Mouse (Mus musculus) brain, embryonic 18.5 days (tissue): ENCODE measurements around the gene Elavl1.
A peak's percentile ranks its signal among the peaks of the same experiment; 100 is the strongest.

Experiments used
- DNase-seq: peaks from one replicate; pipeline ENCODE4 v3.0.0-alpha.2; 2012; ENCODE audit warnings: low read depth, low spot score

Gene Elavl1

DNA sequence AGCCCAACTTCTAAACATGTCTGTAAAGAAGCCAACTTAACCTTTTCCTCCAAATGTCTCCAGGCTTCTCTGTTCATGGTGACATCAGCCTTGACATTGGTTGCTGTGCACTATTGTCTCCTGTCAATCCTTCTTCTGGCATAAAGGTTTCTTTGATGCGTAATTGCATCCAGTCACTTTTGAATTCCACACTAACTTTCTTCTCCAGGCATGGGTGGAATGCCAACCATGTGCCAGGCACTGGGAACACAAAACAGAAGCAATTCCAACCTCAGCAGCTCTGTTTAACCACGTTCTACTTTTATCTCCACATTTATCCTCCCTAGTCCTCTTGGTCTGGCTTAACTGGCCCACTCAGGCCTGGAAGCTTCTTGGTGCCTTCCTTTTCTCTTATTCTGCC lies 4.2 kb downstream of the Elavl1 start:
- no peak for DNase-seq

DNA sequence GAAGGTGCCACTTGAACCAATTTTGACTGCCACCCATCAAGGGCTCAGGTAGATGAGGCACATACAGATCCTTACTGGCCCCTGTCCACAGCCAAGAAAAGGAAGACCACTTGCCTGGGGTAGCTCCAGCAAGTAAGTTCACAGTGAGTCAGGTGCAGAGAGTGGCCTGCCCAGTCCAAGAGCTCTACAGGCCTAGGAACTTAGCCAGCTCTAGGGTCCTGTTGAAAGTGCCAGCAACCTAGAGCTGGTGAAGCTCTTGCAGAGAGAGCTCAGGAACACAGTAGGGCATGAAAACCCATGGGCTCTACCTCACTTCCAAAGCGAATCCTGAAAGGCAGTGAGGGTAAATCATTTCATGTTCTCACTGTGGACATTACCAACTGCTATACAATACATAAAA lies 4.8 kb downstream of the Elavl1 start:
- no peak for DNase-seq

DNA sequence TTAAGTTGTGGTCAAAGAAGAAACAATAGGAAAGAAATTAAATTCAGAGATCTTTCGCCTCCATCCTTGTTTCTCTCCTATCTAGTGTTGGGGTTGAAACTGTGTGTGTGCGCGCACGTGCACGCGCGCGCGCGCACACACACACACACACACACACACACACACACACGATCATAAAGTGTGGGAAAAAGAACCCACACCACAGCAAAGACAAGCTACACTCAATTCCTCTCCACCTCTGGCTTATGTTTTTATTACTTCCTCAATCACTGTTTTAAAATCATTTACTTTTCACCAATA lies 5.7 kb downstream of the Elavl1 start:
- DNase-seq: no peak

DNA sequence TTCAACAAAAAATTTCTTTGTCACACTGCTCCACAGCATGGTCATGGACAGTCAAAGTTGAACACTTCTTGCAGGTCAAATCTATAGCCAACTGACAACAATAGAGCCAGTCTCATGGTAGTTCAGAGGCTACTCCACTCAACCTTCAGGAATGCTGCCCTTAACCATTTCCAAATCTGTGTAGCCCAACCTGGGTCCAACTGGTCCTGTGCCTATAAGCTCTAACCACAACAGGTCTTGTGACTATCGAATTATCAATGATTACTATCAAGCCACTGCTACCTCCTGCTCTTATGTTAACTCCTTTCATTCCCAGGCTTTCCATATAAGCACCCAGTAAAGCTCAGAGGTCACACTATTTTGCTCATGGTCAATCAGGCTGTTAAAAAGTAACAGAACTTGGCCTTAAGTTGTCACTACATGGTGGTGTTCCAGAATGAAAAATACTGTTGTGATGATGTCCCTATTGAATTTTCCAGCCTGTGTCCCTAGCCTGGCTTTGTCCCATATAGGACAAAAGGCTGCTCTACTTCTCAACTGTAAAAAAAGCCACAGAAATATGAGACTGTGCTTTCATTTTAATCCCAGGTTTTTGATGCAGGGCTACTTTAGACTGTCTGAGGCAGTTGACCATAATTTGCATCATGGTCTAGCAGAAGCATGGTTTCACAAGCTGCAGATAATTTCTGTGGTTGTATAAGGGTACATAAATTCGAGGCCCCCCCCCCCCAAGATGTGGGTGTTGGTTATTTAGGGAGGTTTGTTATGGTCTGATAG lies 6.2 kb downstream of the Elavl1 start:
- DNase-seq: no peak

DNA sequence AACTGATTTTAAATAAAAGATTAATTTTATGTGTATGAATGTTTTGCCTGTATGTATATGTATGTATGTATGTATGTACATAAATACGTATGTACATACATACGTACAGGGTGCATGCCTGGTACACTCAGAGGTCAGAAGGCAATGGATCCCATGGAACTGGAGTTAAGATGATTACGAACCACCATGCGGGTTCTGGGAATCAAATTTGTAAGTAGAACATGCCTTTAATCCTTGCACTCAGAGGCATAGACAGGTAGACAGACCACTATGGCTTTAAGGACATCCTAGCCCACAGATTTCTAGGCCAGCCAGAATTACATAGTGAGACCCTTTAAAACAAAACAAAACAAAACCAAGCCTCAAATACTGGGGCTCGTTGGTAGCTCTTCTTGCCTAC lies 7.1 kb downstream of the Elavl1 start:
- no peak for DNase-seq

DNA sequence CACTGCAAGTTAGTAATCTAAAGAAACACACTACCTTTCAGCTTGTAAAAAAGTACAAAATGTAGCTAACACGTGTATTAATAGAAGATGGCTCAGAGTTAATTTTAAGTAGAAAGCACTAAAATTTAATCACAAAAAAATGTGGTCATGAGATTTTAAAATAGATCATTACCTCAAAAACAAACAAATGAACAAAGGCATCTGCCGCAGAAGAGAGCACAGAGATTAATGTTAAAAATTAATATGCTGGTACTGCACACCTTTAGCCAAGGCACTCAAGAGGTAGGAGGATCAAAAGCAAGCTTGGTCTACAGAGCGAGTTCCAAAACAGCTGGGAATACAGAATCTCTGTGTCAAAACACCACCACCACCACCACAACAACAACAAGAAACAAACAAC lies 10.4 kb downstream of the Elavl1 start:
- no peak for DNase-seq

DNA sequence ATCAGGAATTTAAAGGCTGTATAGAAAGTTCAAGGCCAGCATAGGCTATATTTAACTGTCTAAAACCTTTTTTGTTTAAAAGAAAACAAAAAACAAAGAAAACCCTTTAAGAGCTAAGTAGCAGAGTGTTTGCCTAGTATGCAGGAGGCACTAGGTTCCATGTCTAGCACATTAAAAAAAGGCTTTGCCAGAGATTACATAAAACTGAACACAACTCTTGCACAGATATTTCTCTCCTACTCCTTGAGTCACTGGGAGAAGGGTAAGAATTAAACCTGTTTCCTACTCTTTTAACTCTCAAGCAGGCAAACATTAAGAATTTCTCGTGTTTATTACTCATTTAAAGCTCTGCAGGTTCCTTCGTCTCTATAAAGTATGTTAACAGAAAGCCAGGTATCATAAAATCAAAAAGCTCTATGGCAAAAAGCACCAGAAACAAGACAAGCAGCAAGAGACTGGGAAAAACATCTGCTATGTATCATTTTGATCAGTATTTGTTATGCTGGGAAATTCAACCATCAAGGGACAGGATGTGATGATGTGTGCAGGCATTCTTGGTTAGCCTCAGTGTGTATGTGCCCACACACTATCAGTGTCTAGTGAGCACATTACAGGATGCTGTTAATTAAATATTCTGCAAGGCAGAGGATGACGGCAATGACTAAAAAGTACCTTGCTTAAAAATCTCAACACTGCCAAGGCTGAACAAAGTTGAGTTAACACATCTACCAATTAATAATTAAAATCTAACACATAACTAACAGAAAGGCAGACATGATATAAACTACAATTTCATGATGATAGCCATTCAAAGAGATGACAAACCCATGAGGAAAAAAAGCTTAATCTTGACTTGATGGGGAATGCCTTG lies 11.7 kb downstream of the Elavl1 start:
- no peak for DNase-seq

DNA sequence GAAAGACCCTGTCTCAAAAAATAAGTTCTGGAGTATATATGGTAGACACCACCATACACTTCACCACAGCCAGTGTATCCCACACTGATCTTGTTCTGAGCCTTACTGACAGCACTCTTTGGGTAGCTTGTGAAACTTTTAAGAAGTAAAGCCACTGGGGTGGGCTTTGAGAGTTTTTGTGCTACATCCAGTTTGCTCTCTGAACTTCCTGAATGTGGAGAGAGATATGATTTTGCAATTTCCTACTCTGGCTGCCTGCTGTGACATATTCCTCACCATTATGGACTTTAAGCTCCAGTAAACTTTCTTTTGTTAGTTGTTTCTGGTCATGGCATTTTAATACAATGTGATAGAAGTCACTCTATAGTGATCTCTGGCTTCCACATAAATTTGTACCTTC lies 13.1 kb downstream of the Elavl1 start:
- DNase-seq: no peak

DNA sequence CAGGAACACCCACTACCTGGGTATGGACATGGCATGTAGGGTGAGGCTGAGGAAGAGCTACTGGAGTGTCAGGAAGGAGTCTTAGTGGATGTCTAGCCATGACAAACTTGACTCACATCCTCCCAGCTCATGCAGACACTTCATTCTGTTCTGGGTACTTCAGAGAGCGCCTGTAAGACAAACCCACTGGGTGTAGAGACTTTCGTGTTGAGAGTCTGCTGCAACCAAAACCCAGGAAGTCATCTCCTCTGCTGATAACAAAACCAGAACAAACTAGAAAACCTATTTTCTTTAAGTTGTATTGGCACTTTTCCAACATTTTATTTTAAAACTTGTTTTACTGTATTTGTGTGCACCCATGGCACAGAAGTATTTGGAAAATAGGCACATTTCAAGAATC lies 19.4 kb downstream of the Elavl1 start:
- no peak for DNase-seq

DNA sequence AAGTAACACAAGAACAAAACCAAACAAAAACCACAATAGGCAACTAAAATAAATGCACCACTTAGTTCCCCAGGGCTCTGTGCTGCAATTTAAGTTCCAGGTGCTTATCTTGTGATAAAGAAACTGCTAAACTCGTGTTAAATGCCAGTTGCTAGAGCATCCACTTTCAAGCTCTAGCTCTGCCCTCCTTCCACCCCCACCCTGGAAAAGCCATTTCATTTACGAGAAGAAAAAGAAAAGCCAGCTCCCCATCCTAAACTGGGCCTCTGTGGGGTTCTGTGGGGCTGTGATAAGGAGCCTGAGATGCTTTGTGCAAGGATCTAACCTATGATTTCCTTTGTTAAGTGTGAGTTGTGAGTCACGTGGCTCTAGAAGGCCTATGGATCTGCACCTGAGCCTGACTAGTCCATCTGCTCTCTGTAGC lies 21.1 kb downstream of the Elavl1 start:
- no peak for DNase-seq

DNA sequence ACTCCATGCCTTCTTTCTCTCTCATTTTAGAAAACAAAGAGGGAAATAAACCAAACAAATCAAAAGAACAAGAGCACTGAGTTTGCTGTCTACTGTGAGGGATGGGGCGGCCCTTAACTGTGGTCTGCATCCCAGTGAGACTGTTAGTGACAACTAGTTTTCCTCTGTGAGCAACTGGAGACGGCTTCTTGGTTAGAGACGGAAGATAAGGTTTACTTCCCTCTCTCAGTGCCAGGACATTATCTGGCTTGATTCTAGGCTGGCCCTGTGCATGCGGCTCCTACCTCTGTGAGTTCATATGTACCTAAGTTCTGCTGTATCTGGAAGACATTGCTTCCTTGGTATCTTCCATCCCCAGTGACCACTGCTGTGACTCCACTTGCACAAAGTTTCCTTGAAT lies 27.4 kb downstream of the Elavl1 start:
- no peak for DNase-seq

DNA sequence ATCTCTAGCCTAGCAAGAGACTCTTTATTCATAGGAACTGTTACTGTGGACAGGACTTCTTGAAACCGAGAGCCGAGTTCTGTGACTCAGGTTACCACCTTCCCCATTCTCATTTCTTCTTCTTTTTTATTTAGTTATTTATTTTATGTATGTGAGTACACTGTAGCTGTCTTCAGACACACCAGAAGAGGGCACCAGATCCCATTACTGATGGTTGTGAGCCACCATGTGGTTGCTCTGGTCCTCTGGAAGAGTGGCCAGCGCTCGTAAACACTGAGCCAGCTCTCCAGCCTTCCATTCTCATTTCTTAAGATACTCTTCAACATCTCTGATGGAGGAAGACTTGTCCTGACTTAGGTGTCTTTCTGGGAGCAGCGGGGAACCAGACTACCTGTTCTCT lies 32.5 kb downstream of the Elavl1 start:
- DNase-seq: no peak

DNA sequence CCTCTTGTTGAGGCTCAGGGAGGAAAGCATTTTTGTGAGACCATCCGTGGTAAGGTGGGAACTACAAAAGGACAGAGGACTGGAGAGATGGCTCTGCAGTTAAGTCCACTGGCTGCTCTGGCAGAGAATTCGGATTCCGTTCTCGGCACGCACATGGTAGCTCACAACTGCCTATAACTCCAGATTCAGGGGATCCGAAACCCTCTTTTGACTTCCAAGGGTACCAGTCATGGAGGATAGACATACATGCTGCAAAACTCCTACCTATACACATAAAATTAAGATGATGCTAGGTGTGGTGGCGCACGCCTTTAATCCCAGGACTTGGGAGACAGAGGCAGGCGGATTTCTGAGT lies 49.1 kb downstream of the Elavl1 start:
- no peak for DNase-seq

DNA sequence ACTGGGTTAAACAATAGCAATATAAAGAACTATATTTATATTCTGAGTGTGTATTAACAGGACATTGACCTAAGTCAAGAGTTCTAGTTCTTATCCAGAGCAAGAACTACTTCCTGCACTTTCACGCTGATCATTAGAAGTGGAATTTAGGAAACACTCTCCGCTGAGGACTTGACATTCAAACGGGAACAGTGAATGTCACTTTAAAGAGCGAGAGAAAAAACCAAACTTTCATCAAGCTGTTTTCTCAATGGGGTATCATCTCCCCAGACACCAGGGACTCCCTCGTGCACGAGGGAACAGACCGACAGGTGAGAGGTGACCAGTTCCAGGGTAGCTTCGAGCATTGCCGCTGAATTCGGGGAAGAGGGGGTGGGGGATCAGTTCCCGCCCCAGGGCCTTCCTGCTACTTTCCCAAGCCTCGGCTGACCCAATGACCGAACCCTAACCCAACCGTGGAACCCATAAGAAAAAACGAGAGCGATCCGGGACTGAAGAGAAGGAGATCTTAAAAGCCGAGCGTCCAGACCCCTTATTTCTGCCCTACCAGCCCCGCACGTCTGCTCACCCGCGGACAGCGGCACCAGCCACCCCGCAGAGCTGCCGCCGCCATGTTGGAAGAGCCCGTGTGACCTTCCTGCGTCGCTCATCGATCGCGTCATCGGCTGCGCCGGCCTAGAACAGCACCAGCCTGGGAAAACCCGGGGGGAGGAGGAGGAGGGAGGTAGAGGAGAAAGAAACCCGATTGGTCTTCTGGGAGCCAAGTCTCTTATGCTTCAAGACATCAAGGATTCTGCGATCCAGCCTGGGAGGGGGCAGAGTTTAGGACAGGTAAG lies 49.7 kb downstream of the Elavl1 start, which contains the start of gene Timm44:
TSS of gene Timm44 (minus strand) at position 639 of the 836 bp plus-strand sequence.
- DNase-seq: peak; percentile 95

DNA sequence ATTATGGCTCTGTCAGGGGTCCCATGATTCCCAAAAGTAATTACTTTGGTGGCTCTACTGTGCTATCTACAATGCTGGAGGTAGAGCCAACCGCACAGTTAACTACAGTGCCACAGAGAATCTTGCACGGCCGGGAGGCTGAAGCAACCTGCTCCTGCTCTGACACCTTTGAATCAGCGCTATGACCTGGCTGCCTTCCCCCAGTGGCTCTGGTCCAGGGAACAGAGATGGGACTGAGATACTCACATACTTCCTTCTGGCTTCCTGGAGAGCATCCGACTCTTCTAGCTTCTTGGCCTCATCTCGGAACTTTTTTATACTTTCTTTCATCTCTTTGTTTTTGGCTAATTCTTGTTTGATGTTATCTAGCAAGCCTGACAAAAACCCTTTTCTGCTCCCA lies 55.6 kb downstream of the Elavl1 start:
- no peak for DNase-seq

DNA sequence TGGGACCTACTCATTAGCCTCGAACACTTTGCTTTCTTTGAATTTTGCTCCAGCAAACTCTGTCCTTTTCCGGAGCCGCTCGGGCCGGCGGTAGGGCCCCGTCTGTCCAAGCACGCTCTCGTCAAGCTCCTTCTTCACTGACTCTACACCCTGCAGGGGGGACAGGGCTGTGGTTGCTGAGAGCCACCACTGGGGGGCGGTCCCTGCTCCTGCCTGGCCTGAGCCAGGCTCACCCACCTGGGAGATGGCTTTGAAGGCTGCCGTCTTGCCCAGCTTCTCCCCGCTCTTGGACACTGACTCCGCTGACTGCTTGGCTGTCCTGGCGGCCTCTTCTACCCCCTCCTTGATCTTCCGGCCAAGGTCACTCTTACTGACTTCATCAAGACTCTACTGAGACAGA lies 57.6 kb downstream of the Elavl1 start:
- no peak for DNase-seq

DNA sequence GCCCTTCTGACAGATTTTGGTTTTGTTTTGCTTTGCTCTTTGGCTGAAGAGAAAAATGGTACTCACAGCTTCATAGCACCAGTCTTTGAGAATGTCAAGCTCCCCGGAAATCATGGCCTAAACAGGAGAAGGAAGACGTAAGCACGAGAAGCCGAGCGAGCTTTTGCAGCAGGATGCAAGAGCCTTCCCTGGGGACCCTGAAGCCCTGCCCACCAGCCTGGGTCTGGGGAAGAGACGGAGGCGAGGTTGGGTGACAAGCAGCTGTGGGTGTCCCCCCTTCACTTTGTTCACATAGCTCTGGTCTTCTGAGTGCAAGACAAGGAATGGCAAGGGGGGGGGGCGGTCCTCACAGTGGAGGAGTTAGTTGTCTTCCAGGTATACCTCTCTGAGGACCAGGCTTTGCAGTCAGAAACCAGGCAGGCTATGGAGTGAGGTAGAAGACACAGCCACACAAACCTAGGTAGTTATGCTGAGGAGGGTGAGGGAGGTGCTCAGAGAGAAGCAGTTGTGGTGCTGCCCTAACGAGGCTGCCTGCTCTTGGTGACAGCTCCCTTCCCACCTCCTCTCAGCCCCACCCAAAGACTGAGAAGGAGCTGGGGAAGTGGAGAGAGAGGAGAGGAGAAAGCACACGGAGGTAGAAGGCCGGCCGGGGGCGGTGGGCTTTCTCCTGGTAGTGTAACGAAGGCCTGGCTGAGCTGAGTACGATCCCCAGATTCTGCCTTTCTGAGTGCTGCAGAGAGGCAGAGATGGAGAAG lies 59.9 kb downstream of the Elavl1 start:
- DNase-seq: no peak

DNA sequence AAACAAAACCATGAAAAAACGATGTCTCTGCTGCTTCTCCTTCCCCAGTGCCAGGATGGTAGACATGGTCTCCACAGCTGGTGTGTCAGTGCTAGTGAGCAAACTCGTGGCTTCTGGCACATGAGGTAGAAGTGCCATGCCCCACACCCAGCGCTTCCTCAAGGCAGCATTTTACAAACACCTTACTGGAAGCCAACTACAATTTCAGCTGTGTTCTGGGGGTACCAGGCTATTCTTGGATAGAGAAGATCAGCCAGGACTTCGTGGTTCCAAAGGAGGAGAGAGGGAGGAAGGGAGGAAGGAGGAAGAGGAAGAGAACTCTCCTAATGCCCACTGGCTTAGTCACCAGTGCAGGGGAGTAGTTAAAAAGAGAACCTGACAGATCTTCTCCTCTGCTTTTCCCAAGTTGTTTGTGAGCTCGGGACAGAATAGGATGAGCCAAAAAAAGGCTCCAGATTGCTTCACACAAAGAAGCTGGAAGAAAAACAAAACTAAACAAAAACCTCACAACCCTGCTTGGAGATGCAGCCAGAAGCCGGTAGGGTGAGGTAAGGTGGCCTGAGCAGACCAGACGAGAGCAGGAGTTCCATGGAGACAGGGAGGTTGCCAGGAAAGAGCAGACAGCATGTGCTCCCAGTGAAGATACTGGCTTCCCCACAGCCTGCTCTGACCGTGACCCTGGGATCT lies 62.0 kb downstream of the Elavl1 start:
- DNase-seq: no peak

DNA sequence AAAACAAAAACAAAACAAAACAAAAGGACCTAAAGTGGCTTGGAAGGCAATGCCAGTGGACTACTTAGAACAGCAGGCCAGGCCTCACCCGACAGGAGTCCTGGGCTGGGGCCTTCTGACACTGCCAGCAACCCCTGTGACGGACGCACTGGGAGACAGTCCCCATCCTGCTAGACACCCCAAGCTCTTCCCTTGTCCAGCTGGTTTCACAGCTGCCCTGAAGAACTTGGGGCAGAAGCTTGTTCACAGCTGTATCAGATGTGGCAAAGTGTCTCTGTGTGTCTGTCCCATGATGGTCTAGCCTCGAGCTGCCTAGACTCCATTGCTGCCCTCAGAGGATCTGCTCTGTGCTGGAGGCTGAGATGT lies 65.4 kb downstream of the Elavl1 start:
- DNase-seq: no peak

DNA sequence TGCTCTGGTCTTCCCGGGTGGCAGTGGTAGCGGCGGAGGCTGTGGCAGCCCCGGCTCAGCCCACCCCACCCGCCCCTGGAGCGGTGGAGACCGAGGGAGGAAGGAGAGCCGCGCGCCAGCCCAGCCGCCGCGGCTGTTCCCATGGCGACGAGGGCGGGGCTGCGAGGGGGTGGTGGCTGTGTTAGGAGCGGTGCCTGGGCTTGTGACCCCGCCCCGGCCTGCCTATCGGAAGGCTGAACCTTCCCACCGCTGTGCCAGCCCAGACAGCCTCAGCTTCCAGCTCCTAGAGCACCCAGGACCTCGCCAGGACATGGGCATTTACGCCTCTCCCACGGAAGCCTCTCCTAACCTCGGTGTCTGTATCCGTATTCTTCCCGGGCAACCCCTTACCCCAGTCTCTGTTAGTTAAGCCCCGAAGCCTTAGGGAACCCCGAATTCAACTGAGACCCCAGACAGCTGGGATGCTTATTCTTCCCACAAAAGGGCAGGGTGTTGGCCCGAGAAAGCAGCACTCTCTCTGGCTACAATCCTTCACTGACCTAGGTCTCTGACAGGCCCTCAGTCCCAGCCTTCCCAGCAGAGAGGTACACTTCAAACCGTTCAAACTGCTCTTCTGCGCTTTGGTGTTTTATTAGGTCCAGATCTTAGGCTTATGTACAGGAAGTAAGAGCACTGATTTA lies 65.9 kb downstream of the Elavl1 start, which contains the start of gene Ctxn1:
TSS of gene Ctxn1 (minus strand) at position 150 of the 680 bp plus-strand sequence.
- peak; percentile 82 for DNase-seq
